Mouse (Mus musculus) limb, embryonic 10.5 days (tissue): ENCODE measurements around the gene Noto. TPM values are rescaled to one million over a fixed set of nuclear protein-coding genes. Genes with fewer than 3 reads are reported as not detected.

ENCODE experiments used
- DNase-seq: peaks from one replicate; pipeline ENCODE4 v3.0.0-alpha.2; 2017; ENCODE audit warnings: low spot score
- H3K27ac ChIP-seq: fragments of 300-500 bp; sonication (generic); 2 replicates; pipeline ENCODE4 v1.5.1; 2016; ENCODE audit warnings: mild to moderate bottlenecking
- H3K27me3 ChIP-seq: fragments of 300-500 bp; sonication (generic); 2 replicates; pipeline ENCODE4 v1.6.1; 2016; ENCODE audit warnings: low read depth, mild to moderate bottlenecking; ENCODE audit not compliant: poor library complexity, severe bottlenecking
- H3K36me3 ChIP-seq: fragments of 300-500 bp; sonication (generic); 2 replicates; pipeline ENCODE4 v1.6.1; 2016; ENCODE audit warnings: mild to moderate bottlenecking, moderate library complexity
- H3K4me1 ChIP-seq: fragments of 300-500 bp; sonication (generic); 2 replicates; pipeline ENCODE4 v1.6.1; 2016
- H3K4me3 ChIP-seq: fragments of 300-500 bp; sonication (generic); 2 replicates; pipeline ENCODE4 v1.5.1; 2016; ENCODE audit warnings: mild to moderate bottlenecking, moderate library complexity
- H3K9me3 ChIP-seq: fragments of 300-500 bp; sonication (generic); replicated peaks from 2 replicates; pipeline ENCODE4 v1.6.1; 2016; ENCODE audit warnings: mild to moderate bottlenecking
- WGBS: fragments of 180-500 bp; shearing (Covaris S2); methylation state at CpG from one replicate; pipeline ENCODE4 v1.1.7; 2016; 5-methylcytosine and 5-hydroxymethylcytosine counted together
- polyA plus RNA-seq: library from polyadenylated mRNA; unstranded; fragments of >200 nt; fragmentation: Nextera tagmentation; extraction: Ambion mirVana; gene quantifications from 2 replicates; pipeline ENCODE4 v1.2.1, GENCODE M21; 2016

Gene Noto
- not detected in 2 replicates for polyA plus RNA-seq

GRCm38 (mm10) chr6:85423836-85424379, at the start of gene Noto:
TSS of gene Noto (plus strand) at chr6:85423886.
- Histone ChIP-seq H3K4me1 (peaks cover 10% of the 10 kb centered on the region), H3K27me3 (peaks cover 73% of the 10 kb centered on the region), H3K9me3 (no peaks in the 10 kb centered on the region), H3K4me3 (peak within 1 kb of the TSS; percentile 4; the same call in 1 of the 2 replicates), H3K27ac (no peak within 1 kb of the TSS), H3K36me3 (no peaks in the 10 kb centered on the region)
- DNase-seq: peak; percentile 41
- 11% methylated on average over 28 of the region's 28 CpGs for WGBS

- 3% methylated on average over 80 of the region's 80 CpGs for WGBS
- DNase-seq: no peak
- peaks cover 49% of the 10 kb centered on the region for H3K27me3 ChIP-seq
- H3K9me3 ChIP-seq: no peaks in the 10 kb centered on the region
- H3K4me3 ChIP-seq: peak within 1 kb of the TSS; percentile 82
- peak within 1 kb of the TSS; percentile 80 for H3K27ac ChIP-seq
- H3K4me1 ChIP-seq: peaks cover 32% of the 10 kb centered on the region
- no peaks in the 10 kb centered on the region for H3K36me3 ChIP-seq
These were observed 49.5 kb upstream of the Noto start, which contains the start of gene Rab11fip5 for GRCm38 (mm10) chr6:85373951-85374733. TSS of gene Rab11fip5 (minus strand) at chr6:85374634.

GRCm38 (mm10) chr6:85374734-85375114, 49.0 kb upstream of the Noto start:
- Histone ChIP-seq H3K27me3 (peaks cover 49% of the 10 kb centered on the region), H3K27ac (peak overlapping the region; percentile 80), H3K36me3 (no peaks in the 10 kb centered on the region), H3K9me3 (no peaks in the 10 kb centered on the region), H3K4me1 (peaks cover 26% of the 10 kb centered on the region), H3K4me3 (peak overlapping the region; percentile 82)
- 0% methylated on average over 19 of the region's 19 CpGs for WGBS
- DNase-seq: peak; percentile 95

- Histone ChIP-seq H3K27me3 (peaks cover 48% of the 10 kb centered on the region), H3K9me3 (no peaks in the 10 kb centered on the region), H3K4me3 (no peak overlapping the region), H3K36me3 (no peaks in the 10 kb centered on the region), H3K27ac (no peak overlapping the region), H3K4me1 (peaks cover 36% of the 10 kb centered on the region)
- WGBS: 74% methylated on average over 4 of the region's 4 CpGs
- DNase-seq: no peak
These were observed 46.5 kb upstream of the Noto start for GRCm38 (mm10) chr6:85377066-85377734.

GRCm38 (mm10) chr6:85377876-85378275, 45.8 kb upstream of the Noto start:
- Histone ChIP-seq H3K36me3 (no peaks in the 10 kb centered on the region), H3K4me1 (peaks cover 36% of the 10 kb centered on the region), H3K4me3 (no peak overlapping the region), H3K27me3 (peaks cover 43% of the 10 kb centered on the region), H3K9me3 (no peaks in the 10 kb centered on the region), H3K27ac (no peak overlapping the region)
- DNase-seq: no peak
- 48% methylated on average over 5 of the region's 5 CpGs for WGBS

GRCm38 (mm10) chr6:85378629-85379028, 45.1 kb upstream of the Noto start:
- Histone ChIP-seq H3K4me3 (no peak overlapping the region), H3K27me3 (peaks cover 35% of the 10 kb centered on the region), H3K27ac (no peak overlapping the region), H3K9me3 (no peaks in the 10 kb centered on the region), H3K36me3 (no peaks in the 10 kb centered on the region), H3K4me1 (peaks cover 33% of the 10 kb centered on the region)
- DNase-seq: no peak
- 60% methylated on average over 8 of the region's 8 CpGs for WGBS

GRCm38 (mm10) chr6:85380201-85380900, 43.3 kb upstream of the Noto start:
- no peaks in the 10 kb centered on the region for H3K36me3 ChIP-seq
- H3K9me3 ChIP-seq: no peaks in the 10 kb centered on the region
- 31% methylated on average over 10 of the region's 10 CpGs for WGBS
- H3K27ac ChIP-seq: peak overlapping the region; percentile 36; the same call in 1 of the 2 replicates
- peaks cover 21% of the 10 kb centered on the region for H3K4me1 ChIP-seq
- peaks cover 27% of the 10 kb centered on the region for H3K27me3 ChIP-seq
- DNase-seq: peak; percentile 87
- peak overlapping the region; percentile 32 for H3K4me3 ChIP-seq

GRCm38 (mm10) chr6:85380901-85381647, 42.6 kb upstream of the Noto start:
- H3K9me3 ChIP-seq: no peaks in the 10 kb centered on the region
- H3K27me3 ChIP-seq: peaks cover 26% of the 10 kb centered on the region
- H3K36me3 ChIP-seq: no peaks in the 10 kb centered on the region
- no peak for DNase-seq
- WGBS: 21% methylated on average over 17 of the region's 17 CpGs
- peak overlapping the region; percentile 36; the same call in 1 of the 2 replicates for H3K27ac ChIP-seq
- peaks cover 21% of the 10 kb centered on the region for H3K4me1 ChIP-seq
- H3K4me3 ChIP-seq: peak overlapping the region; percentile 32

GRCm38 (mm10) chr6:85381648-85382020, 42.1 kb upstream of the Noto start:
- H3K9me3 ChIP-seq: no peaks in the 10 kb centered on the region
- no peaks in the 10 kb centered on the region for H3K36me3 ChIP-seq
- peaks cover 21% of the 10 kb centered on the region for H3K4me1 ChIP-seq
- no peak for DNase-seq
- H3K27me3 ChIP-seq: peaks cover 26% of the 10 kb centered on the region
- no peak overlapping the region for H3K27ac ChIP-seq
- H3K4me3 ChIP-seq: no peak overlapping the region
- WGBS: 79% methylated on average over 10 of the region's 10 CpGs

- Histone ChIP-seq H3K4me1 (peaks cover 21% of the 10 kb centered on the region), H3K4me3 (no peak overlapping the region), H3K27ac (no peak overlapping the region), H3K36me3 (no peaks in the 10 kb centered on the region), H3K9me3 (no peaks in the 10 kb centered on the region), H3K27me3 (peaks cover 36% of the 10 kb centered on the region)
- no peak for DNase-seq
- WGBS: 78% methylated on average over 2 of the region's 2 CpGs
These were observed 40.9 kb upstream of the Noto start for GRCm38 (mm10) chr6:85382791-85383190.

- Histone ChIP-seq H3K9me3 (no peaks in the 10 kb centered on the region), H3K27ac (no peak overlapping the region), H3K27me3 (peaks cover 35% of the 10 kb centered on the region), H3K36me3 (no peaks in the 10 kb centered on the region), H3K4me3 (no peak overlapping the region), H3K4me1 (no peaks in the 10 kb centered on the region)
- DNase-seq: no peak
- 79% methylated on average over 5 of the region's 5 CpGs for WGBS
These were observed 35.1 kb upstream of the Noto start for GRCm38 (mm10) chr6:85388608-85389007.

GRCm38 (mm10) chr6:85391803-85392202, 31.9 kb upstream of the Noto start:
- no peak overlapping the region for H3K27ac ChIP-seq

More at GRCm38 (mm10) chr6:85391803-85392202, 31.9 kb upstream of the Noto start:
- DNase-seq: peak; percentile 71
- no peaks in the 10 kb centered on the region for H3K4me1 ChIP-seq
- 34% methylated on average over 6 of the region's 7 CpGs for WGBS
- H3K4me3 ChIP-seq: no peak overlapping the region
- H3K27me3 ChIP-seq: peaks cover 27% of the 10 kb centered on the region
- no peaks in the 10 kb centered on the region for H3K36me3 ChIP-seq
- H3K9me3 ChIP-seq: no peaks in the 10 kb centered on the region
